Mouse (Mus musculus): ENCODE measurements around the gene Auts2.

GRCm38 (mm10) chr5:132373471-132374075 is 169.6 kb downstream of the Auts2 start:
- TF ChIP-seq CTCF (IDR thresholded peaks at IDR 0.05; ENCODE audit: low read depth) (no peak), EP300 (IDR thresholded peaks at IDR 0.05; ENCODE audit: low read depth) (no peak)
